Mouse (Mus musculus) spleen, adult 2 months (tissue): ENCODE data around the gene Lrmda.

ENCODE experiments used
- CTCF ChIP-seq: fragments of 200-500 bp; IDR thresholded peaks from 2 replicates; pipeline ENCODE4 v1.5.1; 2011; ENCODE audit warnings: mild to moderate bottlenecking, inconsistent platforms; ENCODE audit not compliant: insufficient read depth, insufficient read length, insufficient replicate concordance; ENCODE audit errors: extremely low read depth
- POLR2A ChIP-seq: fragments of 200-500 bp; IDR thresholded peaks from 2 replicates; pipeline ENCODE4 v1.6.1; 2011; ENCODE audit warnings: low read depth, low read length, inconsistent platforms

GRCm38 (mm10) chr14:22382101-22382500, 362.6 kb downstream of the Lrmda start:
- TF ChIP-seq CTCF (no peak), POLR2A (no peak)
